Mouse (Mus musculus) lung, embryonic 14.5 days (tissue): Measurements from ENCODE around the gene Sec16b. TPM values are rescaled to one million over a fixed set of nuclear protein-coding genes. Genes with fewer than 3 reads are reported as not detected.

Source experiments
- ATAC-seq: fragments of 200-750 bp; cut with Nextera tagmentation; 2 replicates; pipeline ENCODE4 v1.8.0; 2017; ENCODE audit warnings: mild to moderate bottlenecking, moderate TSS enrichment, moderate library complexity; ENCODE audit not compliant: insufficient read depth
- DNase-seq: peaks from one replicate; pipeline ENCODE4 v3.0.0-alpha.2; 2015
- H3K27ac ChIP-seq: fragments of 300-500 bp; sonication (generic); 2 replicates; pipeline ENCODE4 v1.5.1; 2014; ENCODE audit warnings: low read depth, mild to moderate bottlenecking, moderate library complexity
- H3K27me3 ChIP-seq: fragments of 300-500 bp; sonication (generic); 2 replicates; pipeline ENCODE4 v1.6.1; 2014; ENCODE audit warnings: low read length, control low read depth; ENCODE audit not compliant: insufficient read depth
- H3K36me3 ChIP-seq: fragments of 300-500 bp; sonication (generic); 2 replicates; pipeline ENCODE4 v1.6.1; 2014; ENCODE audit warnings: control low read depth; ENCODE audit not compliant: insufficient read depth
- H3K4me1 ChIP-seq: fragments of 300-500 bp; sonication (generic); 2 replicates; pipeline ENCODE4 v1.6.1; 2014; ENCODE audit warnings: antibody characterized with exemption, control low read depth; ENCODE audit not compliant: insufficient read depth
- H3K4me2 ChIP-seq: fragments of 300-500 bp; sonication (generic); 2 replicates; pipeline ENCODE4 v1.6.1; 2014; ENCODE audit warnings: mild to moderate bottlenecking
- H3K4me3 ChIP-seq: fragments of 300-500 bp; sonication (generic); 2 replicates; pipeline ENCODE4 v1.5.1; 2014; ENCODE audit warnings: low read depth, low read length
- H3K9ac ChIP-seq: fragments of 300-500 bp; sonication (generic); 2 replicates; pipeline ENCODE4 v1.6.1; 2014
- H3K9me3 ChIP-seq: fragments of 300-500 bp; sonication (generic); 2 replicates; pipeline ENCODE4 v1.6.1; 2016; ENCODE audit warnings: low read depth, low read length, control low read depth
- CTCF ChIP-seq: IDR thresholded peaks from 2 replicates; pipeline ENCODE4 v1.5.1; 2016; ENCODE audit warnings: antibody characterized with exemption, low read depth
- WGBS: fragments of 180-500 bp; shearing (Covaris S2); extraction: QIAGEN DNeasy Blood & Tissue Kit; methylation state at CpG from one replicate; pipeline ENCODE4 v1.1.7; 2014; 5-methylcytosine and 5-hydroxymethylcytosine counted together
- polyA plus RNA-seq: library from polyadenylated mRNA; unstranded; fragments of >200 nt; fragmentation: Nextera tagmentation; extraction: Ambion mirVana; gene quantifications from 2 replicates; pipeline ENCODE4 v1.2.1, GENCODE M21; 2014

The Sec16b gene
- polyA plus RNA-seq, 1 experiment from 2014 or later: 3.3 TPM

DNA sequence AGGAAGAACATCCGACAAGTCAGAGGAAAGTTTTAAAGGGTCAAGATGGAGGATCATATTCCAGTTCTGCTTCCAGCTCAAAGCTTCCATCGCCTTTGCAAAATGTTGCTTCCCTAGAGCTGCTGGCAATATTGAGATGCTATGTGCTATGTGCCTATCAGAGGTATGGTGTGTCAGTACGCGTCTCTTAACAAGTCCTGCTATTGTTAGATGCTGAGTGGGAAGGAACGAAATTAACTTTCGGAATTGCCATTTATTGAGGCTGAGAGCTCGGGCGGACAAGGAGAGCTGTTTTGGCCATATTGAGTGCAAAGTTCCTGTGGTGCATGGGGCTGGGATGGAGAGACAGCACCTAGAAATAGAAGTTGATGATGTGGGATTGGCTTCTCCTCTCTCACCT, 38.7 kb upstream of the Sec16b start:
- no peak for TF ChIP-seq CTCF
- ATAC-seq: no peak
- no peak overlapping the region for H3K4me2 ChIP-seq
- H3K9ac ChIP-seq: no peak overlapping the region
- H3K4me3 ChIP-seq: no peak overlapping the region
- no peak overlapping the region for H3K27ac ChIP-seq
- no peak for DNase-seq
- 91% methylated on average over 8 of the region's 8 CpGs for WGBS
- H3K9me3 ChIP-seq: no peaks in the 10 kb centered on the region
- no peaks in the 10 kb centered on the region for H3K36me3 ChIP-seq
- H3K27me3 ChIP-seq: no peaks in the 10 kb centered on the region
- H3K4me1 ChIP-seq: no peaks in the 10 kb centered on the region

DNA sequence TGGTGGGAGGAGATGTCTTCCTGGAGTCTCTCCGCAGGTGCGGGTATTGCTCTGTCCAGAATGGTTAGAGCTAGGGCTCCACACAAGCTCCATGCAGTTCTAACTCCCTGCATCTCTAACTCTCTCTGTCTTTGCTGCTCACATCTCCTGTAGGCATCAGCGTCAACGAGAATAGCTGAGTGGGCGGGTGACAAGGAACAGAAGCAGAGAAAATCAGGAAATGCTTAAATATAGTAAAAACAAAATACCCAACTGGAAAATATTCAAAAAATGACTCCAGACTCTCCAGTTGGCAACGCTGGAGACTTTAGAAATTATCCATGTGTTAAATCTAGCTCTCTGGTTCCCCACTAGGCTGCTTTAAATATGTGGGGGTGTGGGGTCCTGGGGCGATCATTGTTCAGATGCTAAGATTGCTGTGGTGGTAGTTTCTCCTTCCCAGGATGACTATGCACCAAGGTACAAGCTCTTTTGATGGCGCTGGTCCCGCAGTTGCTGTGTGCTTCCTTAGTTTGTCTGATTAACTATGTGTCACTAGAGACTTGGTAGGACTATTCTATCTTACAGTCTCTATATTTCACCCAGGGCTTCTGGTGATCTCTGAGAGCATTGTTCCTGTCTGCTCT, 35.7 kb upstream of the Sec16b start:
- Histone ChIP-seq H3K27me3 (no peaks in the 10 kb centered on the region), H3K9me3 (no peaks in the 10 kb centered on the region), H3K36me3 (no peaks in the 10 kb centered on the region), H3K9ac (no peak overlapping the region), H3K4me2 (no peak overlapping the region), H3K4me1 (no peaks in the 10 kb centered on the region), H3K4me3 (no peak overlapping the region), H3K27ac (no peak overlapping the region)
- WGBS: 87% methylated on average over 9 of the region's 9 CpGs
- TF ChIP-seq CTCF: no peak
- ATAC-seq (no peak), DNase-seq (no peak)

DNA sequence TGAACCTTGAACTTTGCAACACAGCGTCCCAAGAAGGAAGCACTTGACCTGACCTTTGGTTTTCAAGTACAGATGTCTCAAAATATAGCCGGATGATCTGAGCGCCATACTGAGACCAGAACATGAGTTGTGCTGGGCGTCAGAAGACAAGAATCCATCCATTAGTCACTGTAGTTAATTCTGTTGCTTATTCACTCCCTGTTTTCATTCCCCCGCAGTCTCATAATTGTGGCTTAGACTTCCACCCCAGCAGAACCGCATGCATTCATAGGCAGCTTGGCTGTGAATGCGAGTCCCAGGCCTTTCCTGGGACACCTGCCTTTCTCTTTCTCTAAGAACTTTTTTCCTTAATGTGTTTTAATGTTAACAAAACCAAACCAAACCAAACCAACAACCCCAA, 33.8 kb upstream of the Sec16b start:
- Histone ChIP-seq H3K4me3 (no peak overlapping the region), H3K4me1 (no peaks in the 10 kb centered on the region), H3K4me2 (no peak overlapping the region), H3K36me3 (no peaks in the 10 kb centered on the region), H3K27me3 (no peaks in the 10 kb centered on the region), H3K27ac (no peak overlapping the region), H3K9ac (no peak overlapping the region), H3K9me3 (no peaks in the 10 kb centered on the region)
- DNase-seq (no peak), ATAC-seq (no peak)
- WGBS: 79% methylated on average over 7 of the region's 7 CpGs
- no peak for TF ChIP-seq CTCF

DNA sequence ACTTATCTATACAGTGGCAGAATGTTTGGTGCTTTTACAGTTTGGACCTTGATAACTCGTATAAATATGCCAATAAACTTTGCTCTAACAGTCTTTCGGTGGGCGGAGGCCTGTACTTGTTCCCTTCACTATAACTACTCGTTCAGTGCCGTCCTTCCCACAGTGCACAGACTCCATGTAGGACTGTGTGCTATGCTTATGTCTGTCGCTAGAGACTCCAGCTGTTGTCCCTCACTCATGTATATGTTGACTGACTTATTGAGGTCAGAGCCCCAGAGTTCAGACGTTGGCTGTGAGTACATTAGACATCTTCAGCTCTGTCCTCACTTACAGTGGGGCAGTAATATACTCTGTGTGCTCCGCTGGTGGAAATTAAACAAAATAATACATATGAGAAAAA, 31.7 kb upstream of the Sec16b start:
- TF ChIP-seq CTCF: no peak
- no peaks in the 10 kb centered on the region for H3K36me3 ChIP-seq
- H3K27ac ChIP-seq: no peak overlapping the region
- H3K4me2 ChIP-seq: no peak overlapping the region
- WGBS: 49% methylated on average over 8 of the region's 8 CpGs
- DNase-seq (peak; percentile 48), ATAC-seq (peak; percentile 69)
- H3K9me3 ChIP-seq: no peaks in the 10 kb centered on the region
- H3K4me3 ChIP-seq: no peak overlapping the region
- H3K27me3 ChIP-seq: no peaks in the 10 kb centered on the region
- H3K9ac ChIP-seq: no peak overlapping the region
- H3K4me1 ChIP-seq: no peaks in the 10 kb centered on the region

DNA sequence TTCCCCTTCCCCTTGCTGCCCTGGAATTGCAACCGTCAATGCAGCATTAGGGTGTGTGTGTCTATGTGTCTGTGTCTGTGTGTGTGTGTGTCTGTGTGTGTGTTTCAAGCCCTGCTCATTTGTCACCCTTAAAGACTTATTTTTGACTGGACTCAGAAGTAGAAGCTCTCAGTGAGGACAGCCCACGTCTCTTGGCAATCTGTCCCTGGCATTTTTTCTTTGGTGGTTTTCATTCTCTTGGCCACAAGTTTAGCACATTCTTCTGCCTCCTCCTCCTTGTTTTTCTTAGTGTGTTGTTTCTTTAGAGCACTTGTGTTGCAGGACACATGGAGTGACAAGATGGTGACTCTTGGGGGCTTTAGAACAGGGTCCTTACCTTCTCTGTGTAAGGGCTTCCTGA, 30.3 kb upstream of the Sec16b start:
- no peak for DNase-seq
- Histone ChIP-seq H3K9me3 (no peaks in the 10 kb centered on the region), H3K27me3 (no peaks in the 10 kb centered on the region), H3K4me2 (no peak overlapping the region), H3K9ac (no peak overlapping the region), H3K27ac (no peak overlapping the region), H3K36me3 (no peaks in the 10 kb centered on the region), H3K4me3 (no peak overlapping the region), H3K4me1 (no peaks in the 10 kb centered on the region)
- ATAC-seq: no peak
- TF ChIP-seq CTCF: no peak
- whole genome bisulfite sequencing: 78% methylated on average over 2 of the region's 2 CpGs

DNA sequence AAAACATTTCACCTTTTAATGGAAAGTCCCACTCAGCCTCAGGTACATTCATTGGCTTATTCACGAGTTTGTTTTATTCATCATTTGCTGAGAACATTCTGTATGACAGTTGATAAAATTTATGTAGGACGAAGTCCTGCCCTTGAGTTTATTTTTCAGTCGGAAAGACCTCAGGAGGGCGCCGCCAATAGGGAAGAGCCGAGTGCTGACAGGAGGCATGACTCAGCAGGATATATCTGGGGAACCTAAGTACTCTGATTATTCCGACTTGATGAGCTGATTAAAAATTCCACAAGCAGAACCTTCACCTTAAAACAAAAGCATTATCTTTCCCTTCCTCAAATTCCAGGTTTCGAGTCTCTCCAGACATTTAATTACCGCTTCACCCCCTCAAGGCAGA, 26.4 kb upstream of the Sec16b start:
- Histone ChIP-seq H3K9ac (no peak overlapping the region), H3K27ac (no peak overlapping the region), H3K4me3 (no peak overlapping the region), H3K9me3 (no peaks in the 10 kb centered on the region), H3K36me3 (no peaks in the 10 kb centered on the region), H3K4me1 (no peaks in the 10 kb centered on the region), H3K4me2 (no peak overlapping the region), H3K27me3 (no peaks in the 10 kb centered on the region)
- no peak for TF ChIP-seq CTCF
- DNase-seq: peak; percentile 6
- WGBS: 19% methylated on average over 9 of the region's 9 CpGs
- ATAC-seq: no peak

DNA sequence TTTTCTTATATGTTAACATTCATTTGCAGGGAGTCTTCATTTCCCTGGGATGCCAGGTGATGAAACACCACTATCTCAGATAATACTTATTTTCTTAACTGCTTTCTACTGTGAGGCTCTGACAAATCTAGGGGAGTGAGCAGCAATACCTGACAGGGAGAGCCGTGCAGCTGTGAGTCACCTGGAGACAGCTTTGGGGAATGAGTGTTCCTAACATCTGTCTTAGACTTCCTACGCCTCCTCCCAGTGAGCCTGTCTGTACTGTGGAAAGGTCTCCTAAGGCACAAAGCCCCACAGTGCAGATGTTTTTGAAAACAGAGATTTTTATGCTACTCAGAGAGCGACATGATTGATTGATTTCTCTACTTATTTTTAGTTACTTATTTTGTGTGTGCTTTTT, 25.6 kb upstream of the Sec16b start:
- H3K4me1 ChIP-seq: no peaks in the 10 kb centered on the region
- no peak overlapping the region for H3K4me2 ChIP-seq
- no peaks in the 10 kb centered on the region for H3K27me3 ChIP-seq
- H3K36me3 ChIP-seq: no peaks in the 10 kb centered on the region
- H3K4me3 ChIP-seq: no peak overlapping the region
- ATAC-seq (no peak), DNase-seq (no peak)
- H3K27ac ChIP-seq: no peak overlapping the region
- TF ChIP-seq CTCF: no peak
- WGBS: 46% methylated on average over 3 of the region's 3 CpGs
- H3K9me3 ChIP-seq: no peaks in the 10 kb centered on the region
- H3K9ac ChIP-seq: no peak overlapping the region

DNA sequence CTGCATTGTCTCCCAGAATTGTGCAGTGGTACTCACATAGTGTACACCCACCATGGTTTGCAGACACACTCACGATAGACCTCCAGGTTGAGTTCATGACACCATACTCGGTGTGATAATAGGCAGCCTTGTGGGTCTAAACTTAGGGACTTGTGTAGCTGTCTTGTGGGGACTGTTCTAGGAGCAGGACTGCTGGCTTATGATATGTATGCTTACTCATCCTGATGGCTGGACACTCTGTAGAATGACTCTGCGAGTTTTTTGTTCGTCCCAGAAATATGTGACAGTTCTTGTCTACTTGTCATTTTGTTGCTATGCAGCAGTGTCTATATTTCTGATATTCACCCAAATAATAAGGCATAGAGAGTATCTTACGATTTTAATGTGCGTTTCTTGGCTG, 24.9 kb upstream of the Sec16b start:
- ATAC-seq: no peak
- Histone ChIP-seq H3K4me1 (no peaks in the 10 kb centered on the region), H3K4me3 (no peak overlapping the region), H3K27me3 (no peaks in the 10 kb centered on the region), H3K36me3 (no peaks in the 10 kb centered on the region), H3K9me3 (no peaks in the 10 kb centered on the region), H3K4me2 (no peak overlapping the region), H3K27ac (no peak overlapping the region), H3K9ac (no peak overlapping the region)
- TF ChIP-seq CTCF: no peak
- WGBS: 84% methylated on average over 6 of the region's 6 CpGs
- no peak for DNase-seq
